Mouse (Mus musculus) lung, embryonic 15.5 days (tissue): ENCODE data around the gene Mpzl1. TPM values are rescaled to one million over a fixed set of nuclear protein-coding genes. Genes with fewer than 3 reads are reported as not detected.

Experiments used
- ATAC-seq: fragments of 200-750 bp; cut with Nextera tagmentation; 2 replicates; pipeline ENCODE4 v1.8.0; 2017; ENCODE audit warnings: moderate number of reproducible peaks, borderline replicate concordance; ENCODE audit not compliant: low FRiP score, low TSS enrichment; ENCODE audit errors: extremely low read depth
- H3K27ac ChIP-seq: fragments of 300-500 bp; sonication (generic); 2 replicates; pipeline ENCODE4 v1.5.1; 2015; ENCODE audit warnings: moderate library complexity, mild to moderate bottlenecking, inconsistent platforms
- H3K27me3 ChIP-seq: fragments of 300-500 bp; sonication (generic); 2 replicates; pipeline ENCODE4 v1.6.1; 2015; ENCODE audit warnings: inconsistent platforms
- H3K36me3 ChIP-seq: fragments of 300-500 bp; sonication (generic); 2 replicates; pipeline ENCODE4 v1.6.1; 2015; ENCODE audit warnings: inconsistent platforms
- H3K4me1 ChIP-seq: fragments of 300-500 bp; sonication (generic); 2 replicates; pipeline ENCODE4 v1.6.1; 2015; ENCODE audit warnings: inconsistent platforms
- H3K4me2 ChIP-seq: fragments of 300-500 bp; sonication (generic); 2 replicates; pipeline ENCODE4 v1.6.1; 2015; ENCODE audit warnings: inconsistent platforms, mild to moderate bottlenecking, moderate library complexity
- H3K4me3 ChIP-seq: fragments of 300-500 bp; sonication (generic); 2 replicates; pipeline ENCODE4 v1.5.1; 2015; ENCODE audit warnings: mild to moderate bottlenecking, inconsistent platforms
- H3K9ac ChIP-seq: fragments of 300-500 bp; sonication (generic); 2 replicates; pipeline ENCODE4 v1.6.1; 2015; ENCODE audit warnings: inconsistent platforms
- H3K9me3 ChIP-seq: fragments of 300-500 bp; sonication (generic); 2 replicates; pipeline ENCODE4 v1.6.1; 2016; ENCODE audit warnings: inconsistent platforms
- WGBS: fragments of 180-500 bp; shearing (Covaris S2); methylation state at CpG from one replicate; pipeline ENCODE4 v1.1.7; 2015; 5-methylcytosine and 5-hydroxymethylcytosine counted together
- polyA plus RNA-seq: library from polyadenylated mRNA; unstranded; fragments of >200 nt; fragmentation: Nextera tagmentation; extraction: Ambion mirVana; gene quantifications from 2 replicates; pipeline ENCODE4 v1.2.1, GENCODE M21; 2015

Gene Mpzl1
- polyA plus RNA-seq, 1 experiment from 2014 or later: 193 TPM

GRCm38 (mm10) chr1:165609495-165610320 lies 24.6 kb downstream of the Mpzl1 start:
- Histone ChIP-seq H3K27ac (peak overlapping the region; percentile 47), H3K4me1 (peaks cover 25% of the 10 kb centered on the region), H3K4me2 (no peak overlapping the region), H3K36me3 (peaks cover 32% of the 10 kb centered on the region), H3K27me3 (no peaks in the 10 kb centered on the region), H3K9me3 (no peaks in the 10 kb centered on the region), H3K4me3 (no peak overlapping the region), H3K9ac (no peak overlapping the region)
- ATAC-seq: no peak
- 41% methylated on average over 7 of the region's 7 CpGs for WGBS

- no peak overlapping the region for H3K9ac ChIP-seq
- H3K4me3 ChIP-seq: no peak overlapping the region
- ATAC-seq: no peak
- H3K9me3 ChIP-seq: no peaks in the 10 kb centered on the region
- H3K4me1 ChIP-seq: peaks cover 25% of the 10 kb centered on the region
- 63% methylated on average over 4 of the region's 4 CpGs for WGBS
- no peaks in the 10 kb centered on the region for H3K27me3 ChIP-seq
- H3K36me3 ChIP-seq: peaks cover 39% of the 10 kb centered on the region
- H3K27ac ChIP-seq: no peak overlapping the region; the same call in 1 of the 2 replicates
- H3K4me2 ChIP-seq: no peak overlapping the region
These were observed 25.4 kb downstream of the Mpzl1 start for GRCm38 (mm10) chr1:165608904-165609303.

- H3K36me3 ChIP-seq: peaks cover 62% of the 10 kb centered on the region
- H3K4me1 ChIP-seq: peaks cover 24% of the 10 kb centered on the region
- no peak overlapping the region for H3K9ac ChIP-seq
- H3K27me3 ChIP-seq: no peaks in the 10 kb centered on the region
- no peak overlapping the region for H3K4me2 ChIP-seq
- H3K27ac ChIP-seq: no peak overlapping the region
- H3K9me3 ChIP-seq: no peaks in the 10 kb centered on the region
- H3K4me3 ChIP-seq: no peak overlapping the region
- ATAC-seq: no peak
- WGBS: 53% methylated on average over 6 of the region's 6 CpGs
These were observed 28.6 kb downstream of the Mpzl1 start for GRCm38 (mm10) chr1:165605774-165606173.

GRCm38 (mm10) chr1:165605108-165605507 lies 29.2 kb downstream of the Mpzl1 start:
- Histone ChIP-seq H3K27ac (no peak overlapping the region), H3K4me2 (no peak overlapping the region), H3K4me3 (no peak overlapping the region), H3K9ac (no peak overlapping the region), H3K36me3 (peaks cover 62% of the 10 kb centered on the region), H3K27me3 (no peaks in the 10 kb centered on the region), H3K9me3 (no peaks in the 10 kb centered on the region), H3K4me1 (peaks cover 17% of the 10 kb centered on the region)
- WGBS: 75% methylated on average over 3 of the region's 3 CpGs
- ATAC-seq: no peak

- no peaks in the 10 kb centered on the region for H3K9me3 ChIP-seq
- 79% methylated on average over 8 of the region's 8 CpGs for WGBS
- no peak overlapping the region for H3K4me3 ChIP-seq
- H3K4me2 ChIP-seq: no peak overlapping the region
- no peak overlapping the region for H3K27ac ChIP-seq
- H3K9ac ChIP-seq: no peak overlapping the region
- H3K27me3 ChIP-seq: no peaks in the 10 kb centered on the region
- no peak for ATAC-seq
- peaks cover 9% of the 10 kb centered on the region; the same call in 1 of the 2 replicates for H3K4me1 ChIP-seq
- H3K36me3 ChIP-seq: peaks cover 66% of the 10 kb centered on the region
These were observed 30.1 kb downstream of the Mpzl1 start for GRCm38 (mm10) chr1:165604203-165604602.

GRCm38 (mm10) chr1:165603218-165603617 lies 31.1 kb downstream of the Mpzl1 start:
- H3K9me3 ChIP-seq: no peaks in the 10 kb centered on the region

GRCm38 (mm10) chr1:165601775-165602280 lies 32.5 kb downstream of the Mpzl1 start:
- Histone ChIP-seq H3K27ac (no peak overlapping the region), H3K27me3 (no peaks in the 10 kb centered on the region), H3K4me2 (no peak overlapping the region), H3K4me1 (peaks cover 9% of the 10 kb centered on the region; the same call in 1 of the 2 replicates), H3K9ac (no peak overlapping the region), H3K4me3 (no peak overlapping the region), H3K9me3 (no peaks in the 10 kb centered on the region), H3K36me3 (peaks cover 61% of the 10 kb centered on the region)
- 83% methylated on average over 9 of the region's 10 CpGs for WGBS
- no peak for ATAC-seq

More at GRCm38 (mm10) chr1:165603218-165603617, 31.1 kb downstream of the Mpzl1 start:
- H3K9ac ChIP-seq: no peak overlapping the region
- 50% methylated on average over 14 of the region's 14 CpGs for WGBS
- H3K36me3 ChIP-seq: peaks cover 73% of the 10 kb centered on the region
- no peak overlapping the region for H3K4me2 ChIP-seq
- ATAC-seq: peak; percentile 88
- H3K4me3 ChIP-seq: no peak overlapping the region
- H3K27me3 ChIP-seq: no peaks in the 10 kb centered on the region
- peaks cover 9% of the 10 kb centered on the region; the same call in 1 of the 2 replicates for H3K4me1 ChIP-seq
- H3K27ac ChIP-seq: no peak overlapping the region

- H3K4me1 ChIP-seq: peaks cover 22% of the 10 kb centered on the region
- no peak for ATAC-seq
- H3K27ac ChIP-seq: no peak overlapping the region
- H3K36me3 ChIP-seq: peaks cover 34% of the 10 kb centered on the region
- H3K4me3 ChIP-seq: no peak overlapping the region
- no peaks in the 10 kb centered on the region for H3K9me3 ChIP-seq
- no peak overlapping the region for H3K4me2 ChIP-seq
- H3K27me3 ChIP-seq: no peaks in the 10 kb centered on the region
- H3K9ac ChIP-seq: no peak overlapping the region
- 62% methylated on average over 15 of the region's 15 CpGs for WGBS
These were observed 39.5 kb downstream of the Mpzl1 start for GRCm38 (mm10) chr1:165594699-165595421.

- Histone ChIP-seq H3K27me3 (no peaks in the 10 kb centered on the region), H3K4me1 (peaks cover 38% of the 10 kb centered on the region), H3K36me3 (peaks cover 23% of the 10 kb centered on the region; the same call in 1 of the 2 replicates), H3K4me3 (no peak overlapping the region), H3K9me3 (no peaks in the 10 kb centered on the region), H3K4me2 (no peak overlapping the region), H3K27ac (no peak overlapping the region), H3K9ac (no peak overlapping the region)
- no peak for ATAC-seq
- WGBS: 79% methylated on average over 14 of the region's 14 CpGs
These were observed 41.8 kb downstream of the Mpzl1 start for GRCm38 (mm10) chr1:165592295-165593082.

- peaks cover 47% of the 10 kb centered on the region for H3K4me1 ChIP-seq
- peaks cover 23% of the 10 kb centered on the region; the same call in 1 of the 2 replicates for H3K36me3 ChIP-seq
These were observed 43.6 kb downstream of the Mpzl1 start for GRCm38 (mm10) chr1:165590760-165591159.

GRCm38 (mm10) chr1:165589280-165590048 lies 44.9 kb downstream of the Mpzl1 start:
- no peaks in the 10 kb centered on the region for H3K27me3 ChIP-seq
- peak; percentile 87 for ATAC-seq
- peaks cover 19% of the 10 kb centered on the region; the same call in 1 of the 2 replicates for H3K36me3 ChIP-seq
- no peak overlapping the region for H3K4me3 ChIP-seq
- peak overlapping the region; percentile 83 for H3K27ac ChIP-seq
- H3K4me2 ChIP-seq: no peak overlapping the region
- H3K4me1 ChIP-seq: peaks cover 55% of the 10 kb centered on the region
- H3K9me3 ChIP-seq: no peaks in the 10 kb centered on the region
- H3K9ac ChIP-seq: no peak overlapping the region
- WGBS: 16% methylated on average over 10 of the region's 10 CpGs

More at GRCm38 (mm10) chr1:165590760-165591159, 43.6 kb downstream of the Mpzl1 start:
- Histone ChIP-seq H3K4me3 (no peak overlapping the region), H3K27ac (peak overlapping the region; percentile 83), H3K9me3 (no peaks in the 10 kb centered on the region), H3K27me3 (no peaks in the 10 kb centered on the region), H3K9ac (no peak overlapping the region), H3K4me2 (no peak overlapping the region)
- 44% methylated on average over 8 of the region's 8 CpGs for WGBS
- ATAC-seq: no peak
